Mouse (Mus musculus) G1E (cell line): ENCODE measurements around the gene Mpnd.

Experiments
- CTCF ChIP-seq: IDR thresholded peaks from 2 replicates; pipeline ENCODE4 v1.5.1; 2012; ENCODE audit warnings: low read depth, low read length, inconsistent platforms, mixed read lengths
- GATA1 ChIP-seq: IDR thresholded peaks from 2 replicates; pipeline ENCODE4 v1.6.1; 2012; ENCODE audit warnings: borderline replicate concordance, low read length, inconsistent platforms, mixed read lengths
- GATA2 ChIP-seq: IDR thresholded peaks from 2 replicates; pipeline ENCODE4 v1.6.1; 2012; ENCODE audit warnings: low read depth, low read length, inconsistent platforms, borderline replicate concordance
- POLR2AphosphoS5 ChIP-seq: IDR thresholded peaks from 2 replicates; pipeline ENCODE4 v1.6.1; 2012; ENCODE audit warnings: low read depth, low read length, inconsistent platforms; ENCODE audit not compliant: insufficient replicate concordance
- TAL1 ChIP-seq: conservative IDR thresholded peaks from 2 replicates; pipeline ENCODE4 v1.6.1; 2012; ENCODE audit warnings: low read depth, low read length, inconsistent platforms, mixed read lengths

DNA sequence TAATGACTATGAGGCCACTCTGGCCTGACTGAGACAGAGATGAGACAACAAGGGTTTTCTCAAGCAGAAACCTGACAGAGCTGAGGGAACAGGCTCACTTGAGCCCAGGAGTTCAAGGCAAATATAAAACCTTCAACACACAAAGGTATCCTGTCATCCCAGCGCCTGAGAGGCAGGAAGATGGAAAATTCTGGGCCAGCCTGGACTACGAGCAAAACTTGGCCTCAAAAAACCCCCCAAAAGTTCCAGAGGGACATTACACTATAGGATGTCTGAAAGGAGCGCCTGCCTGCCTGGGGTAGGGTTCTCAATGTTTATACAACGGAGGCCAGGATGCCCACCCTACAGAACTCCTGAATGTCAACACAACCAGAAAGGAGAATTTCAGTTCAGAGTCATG lies 29.7 kb downstream of the Mpnd start:
- TF ChIP-seq CTCF (no peak), TAL1 (no peak), GATA1 (no peak), POLR2AphosphoS5 (no peak), GATA2 (no peak)
